Mouse (Mus musculus) fibroblast of lung, adult 2 months (primary cell): ENCODE data around the gene Fmnl3.

Experiments
- DNase-seq: peaks from one replicate; pipeline ENCODE4 v3.0.0-alpha.2; 2011; ENCODE audit warnings: low read depth

Gene Fmnl3

DNA sequence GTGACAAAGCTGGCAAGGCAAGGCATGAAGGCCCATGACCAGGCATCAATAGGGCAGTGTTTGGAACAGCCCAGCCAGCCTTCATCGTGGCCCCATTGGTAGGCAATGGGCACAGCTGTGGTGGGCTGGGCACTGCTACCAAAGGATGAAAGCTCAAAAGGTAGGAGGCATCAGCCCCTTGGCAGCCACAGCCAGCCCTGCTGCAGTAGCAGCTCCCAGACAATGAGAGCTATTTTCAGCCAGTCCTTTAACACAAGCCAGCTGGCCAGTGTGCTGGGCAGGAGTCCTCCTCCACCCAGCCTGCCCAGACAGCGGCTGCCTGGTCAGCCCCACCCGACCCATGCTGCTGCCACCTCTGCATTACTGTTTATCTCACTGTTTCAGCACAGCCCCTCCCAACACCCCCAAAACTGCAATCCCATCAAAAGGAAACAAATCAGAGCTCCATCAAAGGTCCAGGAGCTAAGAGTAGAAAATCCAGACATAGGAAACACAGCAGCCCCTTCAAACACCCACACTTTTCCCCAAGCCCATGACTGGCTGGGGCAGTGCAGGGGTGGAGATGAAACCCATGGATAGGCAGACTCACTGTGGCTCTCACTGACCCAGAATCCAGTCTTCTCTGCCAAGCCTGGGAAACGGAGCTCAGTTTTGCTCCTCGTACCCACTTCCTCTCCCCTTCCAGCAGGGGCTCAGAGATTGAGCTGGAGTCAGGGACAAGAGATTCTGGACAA lies 26.7 kb downstream of the Fmnl3 start:
- peak; percentile 91 for DNase-seq

DNA sequence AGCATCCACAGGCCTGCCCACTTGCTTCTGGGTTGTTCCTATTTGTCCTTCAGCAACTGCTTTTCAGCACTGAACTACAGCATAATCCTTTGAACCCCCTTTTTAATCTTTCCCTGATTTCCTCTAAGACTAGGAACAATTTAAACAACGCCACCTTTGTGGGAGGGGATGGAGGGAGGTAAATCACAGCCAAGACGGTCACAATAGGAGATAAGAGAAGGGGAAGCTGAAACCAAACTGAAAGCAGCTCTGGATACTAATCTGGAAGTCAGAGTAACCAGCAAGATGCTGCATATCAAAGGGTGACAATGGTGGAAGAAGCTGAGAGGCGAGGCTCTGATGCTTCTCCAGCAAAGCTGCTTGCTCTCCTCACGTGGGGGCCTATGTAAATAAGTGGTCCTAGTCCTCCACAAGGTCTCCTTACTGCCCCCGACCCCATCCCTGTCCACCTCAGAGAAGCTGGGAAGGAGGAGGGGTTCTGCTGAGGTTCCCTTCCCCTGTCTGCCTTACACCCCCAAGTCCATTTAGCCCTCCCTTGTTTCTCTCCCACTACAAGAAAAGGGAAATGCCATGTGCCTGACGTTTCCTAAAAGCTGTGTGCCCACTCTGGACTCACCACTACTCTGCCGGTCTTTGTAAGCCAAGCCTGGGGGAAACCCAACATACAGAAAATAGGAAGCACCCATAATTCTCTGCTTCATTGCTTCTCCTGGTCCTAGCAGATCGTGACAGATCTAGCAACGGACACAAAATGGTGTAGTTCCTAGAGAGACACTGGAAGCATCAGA lies 27.9 kb downstream of the Fmnl3 start:
- DNase-seq: no peak

GRCm38 (mm10) chr15:99341102-99341501 lies 29.2 kb downstream of the Fmnl3 start:
- DNase-seq: no peak

- no peak for DNase-seq
Observed at GRCm38 (mm10) chr15:99339669-99340068, 30.6 kb downstream of the Fmnl3 start.

- no peak for DNase-seq
Observed at GRCm38 (mm10) chr15:99338916-99339315, 31.4 kb downstream of the Fmnl3 start.

- DNase-seq: no peak
Observed at GRCm38 (mm10) chr15:99335801-99336320, 34.4 kb downstream of the Fmnl3 start.

GRCm38 (mm10) chr15:99334500-99334899 lies 35.8 kb downstream of the Fmnl3 start:
- peak; percentile 94 for DNase-seq

DNA sequence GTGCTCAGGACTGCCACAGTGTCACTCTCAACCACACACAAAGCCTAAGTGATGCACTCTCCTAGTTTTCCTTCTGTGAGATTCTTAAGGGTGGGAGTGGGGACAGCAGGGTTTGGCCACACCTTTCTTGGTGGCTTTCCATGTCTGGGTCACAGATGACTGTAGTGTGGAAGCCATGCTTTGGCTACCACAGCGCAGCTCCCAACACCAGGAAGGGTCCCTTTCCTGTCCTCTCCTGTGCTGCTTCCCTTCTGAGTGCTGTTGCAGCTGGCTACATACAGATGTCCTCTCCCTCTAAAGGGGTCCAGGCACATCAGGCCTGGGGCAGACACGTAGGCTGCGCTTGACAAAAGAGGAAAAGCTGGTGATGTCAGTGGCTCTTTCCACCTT lies 36.6 kb downstream of the Fmnl3 start:
- peak; percentile 40 for DNase-seq

DNA sequence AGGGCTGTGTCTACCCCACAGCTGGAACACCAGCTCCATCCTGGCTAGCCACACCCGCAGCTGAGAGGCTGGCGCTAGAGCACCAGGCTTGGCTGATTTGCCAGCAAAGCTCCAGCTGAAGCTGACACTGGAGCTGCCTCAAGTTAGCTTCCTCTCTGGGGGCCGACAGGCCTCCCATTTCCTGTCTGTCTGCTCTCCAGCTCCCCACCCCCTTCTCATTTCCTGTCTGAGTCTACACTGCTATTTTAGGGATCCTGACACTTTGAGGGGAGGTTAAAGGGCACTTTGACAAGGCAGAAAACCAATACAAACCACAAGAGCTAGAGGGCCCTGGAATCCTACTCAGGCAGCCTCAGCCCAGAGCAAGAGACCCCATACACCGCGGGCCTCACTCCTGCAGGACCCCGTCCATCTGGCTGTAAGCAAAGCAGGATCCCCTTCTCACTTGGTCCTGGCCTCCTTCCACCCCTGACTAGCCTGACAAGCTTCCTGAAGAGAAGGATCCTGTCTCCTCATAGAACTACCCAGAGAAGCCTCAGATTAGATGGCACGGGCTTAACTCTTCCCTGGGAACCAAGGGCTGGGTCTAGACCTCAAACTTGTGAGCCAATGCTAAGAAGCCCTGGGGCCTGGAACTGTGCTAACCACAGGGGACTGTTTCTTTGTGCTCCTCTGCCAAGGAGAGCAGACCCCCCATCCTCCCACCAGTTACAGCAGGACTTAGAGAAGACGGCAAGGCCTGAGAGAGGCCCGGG lies 37.2 kb downstream of the Fmnl3 start:
- peak; percentile 94 for DNase-seq

- DNase-seq: no peak
Observed at GRCm38 (mm10) chr15:99332111-99332510, 38.2 kb downstream of the Fmnl3 start.

DNA sequence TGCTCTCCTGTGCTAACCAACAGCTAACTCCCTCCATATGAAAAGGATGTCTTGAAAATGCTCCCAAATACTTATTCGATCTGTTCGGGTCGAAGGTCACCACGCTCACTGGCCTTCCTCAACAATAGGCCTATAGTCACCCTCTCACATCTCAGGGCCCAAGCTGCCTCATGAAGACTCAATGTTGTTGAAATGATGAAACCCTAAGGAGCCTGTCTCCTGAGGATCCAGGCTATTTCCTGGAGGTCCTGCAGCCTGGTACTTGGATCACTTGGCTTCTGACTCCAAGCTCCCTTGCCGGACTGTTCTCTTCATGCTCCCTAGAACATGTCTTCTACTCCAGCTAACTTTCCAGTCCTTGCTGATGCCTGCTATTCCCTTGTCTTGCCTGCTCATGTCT lies 38.9 kb downstream of the Fmnl3 start:
- no peak for DNase-seq

GRCm38 (mm10) chr15:99330324-99330723 lies 40.0 kb downstream of the Fmnl3 start:
- DNase-seq: no peak

DNA sequence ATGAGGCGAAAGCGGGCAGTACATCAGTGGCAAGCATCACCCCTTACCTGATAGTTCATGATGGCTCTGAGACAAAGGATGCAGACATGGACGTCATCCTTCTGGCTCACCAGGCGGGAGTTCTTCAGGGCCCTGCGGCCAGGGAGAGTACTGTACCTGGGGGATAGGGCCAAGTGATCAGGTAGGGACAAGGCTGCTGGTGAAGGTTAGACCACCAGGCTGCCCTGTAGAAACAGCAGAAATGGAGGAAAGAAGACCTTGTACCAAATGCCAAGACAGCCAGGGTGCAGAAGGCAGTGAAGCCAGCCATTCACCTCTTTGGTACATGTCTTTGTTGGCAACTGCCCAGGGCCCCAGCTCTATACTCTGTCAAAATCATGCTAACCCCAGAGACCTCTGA lies 42.3 kb downstream of the Fmnl3 start:
- no peak for DNase-seq

GRCm38 (mm10) chr15:99326959-99327358 lies 43.3 kb downstream of the Fmnl3 start:
- DNase-seq: no peak

- no peak for DNase-seq
Observed at GRCm38 (mm10) chr15:99326407-99326806, 43.9 kb downstream of the Fmnl3 start.

DNA sequence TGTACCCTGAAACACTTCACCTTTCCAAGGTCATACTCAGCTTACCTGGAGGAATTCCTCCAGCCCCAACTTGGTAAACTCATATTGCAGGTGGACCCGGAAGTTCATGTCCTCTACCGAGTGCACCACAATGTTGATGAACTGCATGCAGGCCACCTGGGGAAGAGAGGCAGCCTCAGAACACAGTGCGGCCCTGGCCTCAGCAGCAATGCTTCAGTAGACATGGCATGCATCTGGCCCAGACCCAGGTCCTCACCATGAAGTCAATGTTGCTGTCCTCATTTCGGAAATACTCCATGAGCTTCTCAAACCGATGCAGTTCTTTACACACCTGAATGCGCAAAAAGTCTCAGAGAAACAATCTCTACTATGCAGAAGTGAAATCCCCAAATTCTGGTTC lies 44.7 kb downstream of the Fmnl3 start:
- DNase-seq: no peak

- no peak for DNase-seq
Observed at GRCm38 (mm10) chr15:99324151-99324550, 46.1 kb downstream of the Fmnl3 start.

DNA sequence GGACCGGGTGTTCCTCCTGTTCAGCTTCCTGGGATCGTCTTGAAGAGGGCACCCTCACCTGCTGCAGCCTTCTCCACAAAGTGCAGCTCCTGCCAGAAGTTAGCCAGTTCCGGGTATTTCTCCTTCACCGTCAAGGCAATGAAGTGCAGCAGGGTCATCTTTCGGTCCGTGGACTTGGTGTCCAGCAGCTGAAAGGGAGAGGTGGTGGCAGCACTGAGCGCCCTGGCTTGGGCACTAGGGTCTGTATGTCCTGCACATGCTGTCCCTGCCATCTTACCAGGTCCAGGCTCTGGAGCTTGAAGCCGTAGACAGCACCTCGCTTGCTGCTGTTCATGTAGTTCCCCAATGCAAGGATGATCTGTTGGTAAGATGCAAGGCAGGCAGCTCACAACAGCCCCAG lies 49.3 kb downstream of the Fmnl3 start:
- no peak for DNase-seq

DNA sequence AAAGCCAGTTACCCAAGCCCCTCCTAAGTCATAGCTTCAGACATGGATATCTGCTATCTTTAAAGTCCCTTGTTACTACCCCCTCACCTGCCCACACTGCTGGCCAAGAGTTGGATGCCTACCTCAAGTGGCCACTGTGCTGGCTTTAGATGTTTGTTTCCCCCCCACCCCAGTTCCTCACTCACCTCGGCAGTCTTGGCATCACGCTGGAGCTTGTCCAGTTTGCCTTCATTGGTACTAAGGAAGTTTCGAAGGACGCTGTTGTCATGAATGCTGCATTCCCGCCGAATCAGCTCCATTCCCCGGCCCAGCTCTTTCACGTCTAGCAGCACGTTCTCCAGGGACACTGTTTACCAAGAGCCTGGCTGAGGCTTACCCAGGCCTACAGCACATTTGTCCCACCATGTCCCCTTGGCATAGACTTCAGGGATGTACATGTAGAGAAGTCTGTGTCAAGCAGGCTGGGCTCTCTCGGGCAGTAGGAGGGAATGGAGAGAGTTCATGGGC lies 50.1 kb downstream of the Fmnl3 start:
- no peak for DNase-seq

DNA sequence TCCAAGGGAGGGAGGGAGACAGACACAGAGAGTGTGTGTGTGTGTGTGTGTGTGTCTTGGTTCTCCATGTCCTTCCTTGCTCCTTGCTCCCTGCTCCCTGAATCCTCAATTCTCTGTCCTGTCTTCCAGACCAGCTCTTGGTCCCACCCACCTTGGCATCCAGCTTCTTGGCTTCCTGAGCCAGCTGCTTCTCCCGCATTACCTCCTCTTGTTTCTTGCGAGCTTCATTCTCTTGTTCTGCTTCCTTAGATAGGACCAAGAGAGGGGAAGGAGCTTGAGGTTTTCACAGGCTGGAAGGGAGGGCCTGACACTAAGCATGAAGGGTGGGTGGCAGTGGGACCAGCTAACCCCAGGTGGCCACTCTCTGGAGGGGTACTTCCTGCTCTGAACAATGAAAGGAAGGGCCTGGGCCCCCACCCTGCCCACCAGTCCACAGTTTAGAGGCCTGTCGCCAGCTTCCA lies 50.8 kb downstream of the Fmnl3 start:
- no peak for DNase-seq

DNA sequence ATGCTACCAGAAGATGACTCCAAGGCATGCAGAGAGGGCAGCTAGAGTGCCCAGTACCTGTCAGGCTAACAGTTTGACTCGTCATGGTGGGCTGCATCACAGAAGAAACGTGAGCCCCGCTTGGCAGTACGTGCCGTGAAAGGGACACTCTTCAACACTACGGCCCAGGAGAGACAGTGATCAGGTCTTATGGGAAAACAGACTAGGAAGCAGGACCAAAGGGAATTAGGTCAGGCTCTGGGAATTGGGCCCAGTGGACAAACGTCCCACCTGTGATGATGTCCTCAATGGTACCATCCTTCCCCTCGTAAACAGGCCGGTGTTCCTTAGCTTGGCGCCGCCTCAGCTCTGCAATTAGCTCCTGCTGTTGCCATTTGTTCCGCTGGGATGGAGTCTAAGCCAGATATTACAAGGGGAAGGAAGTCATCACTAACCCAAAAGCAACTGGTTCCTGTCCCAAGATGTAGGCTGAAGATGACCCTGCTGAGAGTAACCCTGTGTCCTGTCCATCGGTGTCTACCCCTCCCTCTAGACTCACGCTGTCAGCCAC lies 51.3 kb downstream of the Fmnl3 start:
- DNase-seq: no peak

GRCm38 (mm10) chr15:99318071-99318470 lies 52.2 kb downstream of the Fmnl3 start:
- DNase-seq: no peak
